Mouse (Mus musculus): ENCODE results near the gene Prdm16.

DNA sequence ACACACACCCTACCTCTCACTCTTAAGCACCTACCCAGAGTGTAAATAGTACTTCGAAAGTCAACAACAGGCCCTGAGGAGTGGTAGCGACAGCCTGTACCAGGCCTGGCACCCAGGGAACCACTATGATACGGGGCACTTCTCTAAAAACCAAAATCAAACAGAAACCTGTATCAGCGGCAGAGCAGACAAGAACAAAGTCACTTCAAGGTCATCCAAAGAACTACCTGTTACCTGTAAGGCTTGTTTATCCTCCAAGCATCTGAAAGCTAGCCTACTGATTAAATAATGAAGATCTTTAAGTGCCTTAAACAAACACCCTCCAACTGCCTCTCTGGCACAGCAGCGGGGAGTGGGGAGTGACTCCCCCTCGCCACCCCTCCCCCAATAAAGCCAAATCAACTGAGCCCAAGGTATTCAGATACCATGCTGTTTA lies 110.3 kb downstream of the Prdm16 start:
- TF ChIP-seq MYOG (IDR thresholded peaks at IDR 0.05; ENCODE audit: control insufficient read depth in 1 of 3, insufficient read depth in 1 of 3, insufficient read length in 2 of 3, low read depth in 2 of 3), result no peak
- TF ChIP-seq POLR2A (IDR thresholded peaks at IDR 0.05; ENCODE audit: insufficient read length, low read depth), result no peak
- TF ChIP-seq POLR2AphosphoS2 (IDR thresholded peaks at IDR 0.05; ENCODE audit: insufficient read length, low read depth), result no peak
- no peak for TF ChIP-seq MAX (IDR thresholded peaks at IDR 0.05; ENCODE audit: low read depth)
- no peak for TF ChIP-seq TCF3 (IDR thresholded peaks at IDR 0.05; ENCODE audit: insufficient read length, low read depth)

Measured in myocyte (in vitro differentiated cells).